Mouse (Mus musculus) stomach, embryonic 15.5 days (tissue): Measurements from ENCODE around the gene Sulf2. TPM values are rescaled to one million over a fixed set of nuclear protein-coding genes. Genes with fewer than 3 reads are reported as not detected.

Source experiments
- ATAC-seq: fragments of 200-750 bp; cut with Nextera tagmentation; 2 replicates; pipeline ENCODE4 v1.8.0; 2017; ENCODE audit warnings: low read depth, moderate number of reproducible peaks, moderate TSS enrichment; ENCODE audit not compliant: insufficient read depth, low FRiP score
- H3K27ac ChIP-seq: fragments of 300-500 bp; sonication (generic); 2 replicates; pipeline ENCODE4 v1.5.1; 2015; ENCODE audit warnings: mild to moderate bottlenecking, inconsistent platforms
- H3K27me3 ChIP-seq: fragments of 300-500 bp; sonication (generic); replicated peaks from 2 replicates; pipeline ENCODE4 v1.6.1; 2015; ENCODE audit warnings: inconsistent platforms
- H3K36me3 ChIP-seq: fragments of 300-500 bp; sonication (generic); 2 replicates; pipeline ENCODE4 v1.6.1; 2015; ENCODE audit warnings: inconsistent platforms
- H3K4me1 ChIP-seq: fragments of 300-500 bp; sonication (generic); 2 replicates; pipeline ENCODE4 v1.6.1; 2015; ENCODE audit warnings: inconsistent platforms
- H3K4me2 ChIP-seq: fragments of 300-500 bp; sonication (generic); 2 replicates; pipeline ENCODE4 v1.6.1; 2015; ENCODE audit warnings: mild to moderate bottlenecking, inconsistent platforms
- H3K4me3 ChIP-seq: fragments of 300-500 bp; sonication (generic); replicated peaks from 2 replicates; pipeline ENCODE4 v1.5.1; 2015; ENCODE audit warnings: inconsistent platforms
- H3K9ac ChIP-seq: fragments of 300-500 bp; sonication (generic); 2 replicates; pipeline ENCODE4 v1.6.1; 2015; ENCODE audit warnings: inconsistent platforms
- H3K9me3 ChIP-seq: fragments of 300-500 bp; sonication (generic); 2 replicates; pipeline ENCODE4 v1.6.1; 2016; ENCODE audit warnings: inconsistent platforms
- WGBS: fragments of 180-500 bp; shearing (Covaris S2); methylation state at CpG from one replicate; pipeline ENCODE4 v1.1.7; 2015; 5-methylcytosine and 5-hydroxymethylcytosine counted together
- polyA plus RNA-seq: library from polyadenylated mRNA; unstranded; fragments of >200 nt; fragmentation: Nextera tagmentation; extraction: Ambion mirVana; gene quantifications from 2 replicates; pipeline ENCODE4 v1.2.1, GENCODE M21; 2015

Gene Sulf2
- polyA plus RNA-seq, 1 experiment from 2014 or later: 121 TPM

DNA sequence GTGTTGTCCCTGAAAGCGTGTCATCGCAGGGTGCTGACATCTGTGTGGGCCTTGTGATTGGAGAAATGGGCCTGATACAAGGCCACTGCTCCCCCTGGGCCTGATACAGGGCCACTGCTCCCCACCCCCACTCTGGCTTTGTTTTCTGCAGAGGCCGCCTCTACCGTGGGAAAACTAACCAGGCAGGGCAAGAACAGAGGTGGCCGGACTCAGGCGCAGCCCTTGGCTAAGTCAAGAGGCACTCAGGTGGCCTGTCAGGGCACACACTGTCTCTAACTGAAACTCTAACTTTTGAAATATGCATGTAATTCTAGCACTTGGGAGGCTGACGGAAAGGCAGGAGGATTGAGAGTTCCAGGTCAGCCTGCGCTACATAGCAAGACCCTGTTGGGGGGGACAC, 10.4 kb downstream of the Sulf2 start:
- H3K9ac ChIP-seq: no peak overlapping the region

DNA sequence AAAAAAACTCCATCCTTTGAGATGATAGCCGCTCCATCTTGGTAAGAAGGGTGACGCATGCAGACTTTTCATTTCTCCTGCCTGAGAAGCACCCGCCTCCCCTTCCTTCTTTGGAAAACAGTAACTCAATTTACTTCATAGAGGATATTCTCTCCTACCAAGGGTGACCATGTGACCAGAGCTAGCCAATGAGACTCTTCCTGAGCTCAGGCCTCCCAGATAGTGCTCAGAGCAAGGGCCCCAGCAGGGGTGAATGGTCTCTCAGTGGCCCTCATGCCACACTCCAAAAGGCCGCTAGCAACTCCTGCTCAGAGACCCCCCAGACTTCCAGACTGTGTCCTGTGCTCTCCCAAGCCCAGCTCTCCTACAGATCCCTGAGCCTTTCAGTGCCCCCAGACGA, 11.6 kb downstream of the Sulf2 start:
- Histone ChIP-seq H3K27me3 (no peaks in the 10 kb centered on the region), H3K27ac (no peak overlapping the region), H3K4me2 (no peak overlapping the region), H3K4me1 (peaks cover 54% of the 10 kb centered on the region), H3K36me3 (no peaks in the 10 kb centered on the region; the same call in 1 of the 2 replicates), H3K9me3 (no peaks in the 10 kb centered on the region), H3K4me3 (no peak overlapping the region), H3K9ac (no peak overlapping the region)
- ATAC-seq: no peak
- 75% methylated on average over 5 of the region's 5 CpGs for WGBS

More for the DNA sequence above, 10.4 kb downstream of the Sulf2 start:
- Histone ChIP-seq H3K27ac (no peak overlapping the region), H3K4me3 (no peak overlapping the region), H3K4me2 (no peak overlapping the region), H3K27me3 (no peaks in the 10 kb centered on the region), H3K36me3 (no peaks in the 10 kb centered on the region; the same call in 1 of the 2 replicates), H3K4me1 (peaks cover 65% of the 10 kb centered on the region), H3K9me3 (no peaks in the 10 kb centered on the region)
- WGBS: 77% methylated on average over 8 of the region's 8 CpGs
- ATAC-seq: no peak

DNA sequence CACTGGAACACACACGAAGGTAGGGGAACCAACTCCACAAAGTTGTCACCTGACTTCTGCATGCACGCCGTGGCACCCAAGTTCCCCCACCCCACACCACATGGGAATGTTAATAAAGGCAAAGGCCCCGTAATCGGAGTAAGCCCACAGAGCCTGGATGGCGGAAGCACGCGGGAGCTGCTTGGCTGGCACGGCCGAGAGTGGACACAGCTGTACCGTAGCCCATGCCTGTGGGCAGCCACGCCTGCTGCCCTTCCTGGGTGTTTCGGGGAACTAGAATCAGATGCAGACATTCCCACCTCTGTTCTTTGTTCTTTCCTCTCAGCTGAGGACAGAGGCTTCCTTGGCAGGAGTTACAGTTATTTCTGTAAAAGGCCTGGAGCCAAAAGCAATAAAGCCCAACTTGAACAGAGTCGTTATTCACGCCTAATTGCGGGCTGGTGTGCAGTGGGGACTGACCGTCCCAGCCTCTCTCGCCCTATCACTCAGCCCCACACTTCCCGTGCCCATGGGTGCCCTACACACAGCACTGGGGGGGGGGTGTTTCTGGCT, 12.8 kb downstream of the Sulf2 start:
- Histone ChIP-seq H3K9me3 (no peaks in the 10 kb centered on the region), H3K27ac (peak overlapping the region; percentile 53), H3K36me3 (no peaks in the 10 kb centered on the region; the same call in 1 of the 2 replicates), H3K27me3 (no peaks in the 10 kb centered on the region), H3K4me2 (no peak overlapping the region), H3K4me1 (peaks cover 42% of the 10 kb centered on the region), H3K9ac (no peak overlapping the region), H3K4me3 (no peak overlapping the region)
- peak; percentile 30 for ATAC-seq
- 51% methylated on average over 19 of the region's 19 CpGs for WGBS

DNA sequence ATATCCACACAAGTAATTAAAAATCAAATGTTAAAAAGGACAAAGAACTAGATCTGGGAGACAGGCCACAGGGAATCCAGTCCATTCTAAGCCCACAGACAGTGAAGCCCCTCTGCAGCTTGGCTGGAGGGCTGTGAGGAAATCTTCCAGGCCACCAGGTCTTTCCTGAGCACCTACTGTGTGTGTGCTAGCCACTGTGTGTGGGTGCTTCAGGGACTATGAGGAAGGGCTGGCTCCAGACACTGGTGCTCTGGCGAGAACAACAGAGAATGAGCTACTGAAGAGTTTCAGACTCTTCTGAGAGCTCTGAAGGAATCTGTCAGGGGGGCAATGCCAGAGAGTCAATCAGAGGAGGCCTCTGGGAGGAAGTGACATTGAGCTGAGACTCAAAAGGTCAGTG, 13.6 kb downstream of the Sulf2 start:
- H3K27ac ChIP-seq: no peak overlapping the region
- H3K9me3 ChIP-seq: no peaks in the 10 kb centered on the region
- ATAC-seq: no peak
- 73% methylated on average over 1 of the region's 1 CpGs for WGBS
- no peaks in the 10 kb centered on the region for H3K27me3 ChIP-seq
- peaks cover 36% of the 10 kb centered on the region for H3K4me1 ChIP-seq
- no peak overlapping the region for H3K9ac ChIP-seq
- no peak overlapping the region for H3K4me3 ChIP-seq
- no peak overlapping the region for H3K4me2 ChIP-seq
- no peaks in the 10 kb centered on the region; the same call in 1 of the 2 replicates for H3K36me3 ChIP-seq

DNA sequence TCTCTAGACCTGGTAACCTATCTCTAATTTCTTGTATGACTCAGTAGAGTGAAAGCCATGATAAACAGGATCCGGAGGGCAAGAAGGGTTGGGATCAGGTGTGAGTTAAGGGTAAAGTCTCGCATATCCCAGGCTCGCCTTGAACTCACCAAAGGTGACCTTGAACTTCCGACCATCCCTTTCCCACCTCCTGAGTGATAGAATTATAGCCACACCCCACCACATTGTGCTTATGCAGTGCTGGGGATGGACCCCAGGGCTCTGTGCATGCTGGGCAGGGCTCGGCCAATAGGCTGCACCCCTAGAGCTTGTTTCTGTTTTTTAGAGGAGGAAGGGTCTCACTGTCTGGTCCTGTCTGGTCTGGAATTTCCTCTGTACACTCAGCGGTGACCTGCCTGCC, 14.4 kb downstream of the Sulf2 start:
- H3K9ac ChIP-seq: no peak overlapping the region
- ATAC-seq: no peak
- no peaks in the 10 kb centered on the region for H3K9me3 ChIP-seq
- no peaks in the 10 kb centered on the region for H3K27me3 ChIP-seq
- H3K4me1 ChIP-seq: peaks cover 33% of the 10 kb centered on the region
- no peak overlapping the region for H3K27ac ChIP-seq
- WGBS: 88% methylated on average over 6 of the region's 6 CpGs
- H3K4me3 ChIP-seq: no peak overlapping the region
- no peaks in the 10 kb centered on the region; the same call in 1 of the 2 replicates for H3K36me3 ChIP-seq
- no peak overlapping the region for H3K4me2 ChIP-seq

DNA sequence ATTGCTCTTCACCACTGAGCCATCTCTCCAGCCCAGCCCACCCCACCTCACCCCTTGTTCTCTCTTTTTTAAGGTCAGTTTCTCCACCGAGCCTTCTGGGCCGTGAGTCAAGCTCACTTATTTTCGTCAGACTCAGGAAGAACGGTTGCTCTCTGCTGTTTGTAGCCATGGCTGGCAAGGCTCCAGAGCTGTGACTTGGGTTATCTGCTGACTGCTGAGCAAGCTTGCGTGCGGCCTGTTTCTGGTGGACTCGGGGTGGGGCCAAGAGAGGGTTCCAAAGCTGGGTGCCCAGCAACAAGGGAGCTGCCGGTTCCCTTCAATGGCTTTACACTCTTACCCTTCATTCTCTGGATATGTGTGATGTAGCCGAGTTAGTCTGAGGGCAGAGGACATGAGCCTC, 15.0 kb downstream of the Sulf2 start:
- no peak for ATAC-seq
- Histone ChIP-seq H3K4me3 (no peak overlapping the region), H3K4me1 (peaks cover 32% of the 10 kb centered on the region), H3K36me3 (no peaks in the 10 kb centered on the region; the same call in 1 of the 2 replicates), H3K9me3 (no peaks in the 10 kb centered on the region), H3K9ac (no peak overlapping the region), H3K27me3 (no peaks in the 10 kb centered on the region), H3K4me2 (no peak overlapping the region), H3K27ac (no peak overlapping the region)
- WGBS: 62% methylated on average over 9 of the region's 9 CpGs

DNA sequence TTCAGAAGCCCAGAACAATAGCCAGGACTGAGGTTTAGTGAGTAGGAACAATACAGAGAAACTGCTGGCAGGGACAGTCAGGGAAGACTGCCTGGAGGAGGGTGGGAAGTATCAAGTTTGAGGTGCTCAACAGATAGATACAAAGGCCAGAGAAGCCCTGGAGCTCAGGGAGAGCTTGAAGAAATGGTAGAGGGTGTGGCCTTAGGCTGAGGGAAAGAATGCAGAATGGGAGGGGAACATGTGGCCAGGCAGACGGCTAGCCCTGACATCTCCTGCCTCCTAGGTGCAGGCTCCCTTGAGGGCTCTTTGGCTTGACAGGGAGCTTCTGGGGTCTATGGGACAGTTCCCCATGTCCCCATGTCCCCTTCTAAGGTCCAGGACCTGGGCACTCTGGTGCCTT, 17.2 kb downstream of the Sulf2 start:
- 42% methylated on average over 1 of the region's 1 CpGs for WGBS
- peaks cover 17% of the 10 kb centered on the region for H3K4me1 ChIP-seq
- no peak for ATAC-seq
- no peak overlapping the region for H3K27ac ChIP-seq
- no peaks in the 10 kb centered on the region for H3K27me3 ChIP-seq
- H3K36me3 ChIP-seq: no peaks in the 10 kb centered on the region; the same call in 1 of the 2 replicates
- H3K4me3 ChIP-seq: no peak overlapping the region
- no peak overlapping the region for H3K9ac ChIP-seq
- no peak overlapping the region for H3K4me2 ChIP-seq
- H3K9me3 ChIP-seq: no peaks in the 10 kb centered on the region

DNA sequence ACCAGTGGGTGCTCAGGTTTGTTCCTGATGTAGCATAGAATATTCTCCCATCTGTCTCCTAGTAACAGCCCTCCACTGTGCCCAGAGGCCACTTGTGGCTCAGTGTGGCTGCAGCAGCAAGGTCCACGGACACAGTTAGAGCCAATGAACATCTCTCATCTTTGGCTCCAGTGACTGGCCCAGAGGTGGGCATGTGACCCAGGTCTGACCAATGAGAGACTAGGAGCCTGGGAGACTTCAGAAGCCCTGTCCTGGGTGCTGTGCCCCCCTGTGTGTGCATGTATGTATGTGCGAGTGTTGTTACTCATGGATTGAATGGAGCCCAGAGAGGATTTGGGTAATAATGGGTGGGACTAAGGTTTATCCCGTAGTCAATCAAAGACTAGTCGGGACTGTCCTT, 18.0 kb downstream of the Sulf2 start:
- Histone ChIP-seq H3K27ac (no peak overlapping the region), H3K27me3 (no peaks in the 10 kb centered on the region), H3K9ac (no peak overlapping the region), H3K36me3 (no peaks in the 10 kb centered on the region; the same call in 1 of the 2 replicates), H3K4me2 (no peak overlapping the region), H3K4me3 (no peak overlapping the region), H3K4me1 (peaks cover 9% of the 10 kb centered on the region), H3K9me3 (no peaks in the 10 kb centered on the region)
- no peak for ATAC-seq
- WGBS: 87% methylated on average over 4 of the region's 4 CpGs

DNA sequence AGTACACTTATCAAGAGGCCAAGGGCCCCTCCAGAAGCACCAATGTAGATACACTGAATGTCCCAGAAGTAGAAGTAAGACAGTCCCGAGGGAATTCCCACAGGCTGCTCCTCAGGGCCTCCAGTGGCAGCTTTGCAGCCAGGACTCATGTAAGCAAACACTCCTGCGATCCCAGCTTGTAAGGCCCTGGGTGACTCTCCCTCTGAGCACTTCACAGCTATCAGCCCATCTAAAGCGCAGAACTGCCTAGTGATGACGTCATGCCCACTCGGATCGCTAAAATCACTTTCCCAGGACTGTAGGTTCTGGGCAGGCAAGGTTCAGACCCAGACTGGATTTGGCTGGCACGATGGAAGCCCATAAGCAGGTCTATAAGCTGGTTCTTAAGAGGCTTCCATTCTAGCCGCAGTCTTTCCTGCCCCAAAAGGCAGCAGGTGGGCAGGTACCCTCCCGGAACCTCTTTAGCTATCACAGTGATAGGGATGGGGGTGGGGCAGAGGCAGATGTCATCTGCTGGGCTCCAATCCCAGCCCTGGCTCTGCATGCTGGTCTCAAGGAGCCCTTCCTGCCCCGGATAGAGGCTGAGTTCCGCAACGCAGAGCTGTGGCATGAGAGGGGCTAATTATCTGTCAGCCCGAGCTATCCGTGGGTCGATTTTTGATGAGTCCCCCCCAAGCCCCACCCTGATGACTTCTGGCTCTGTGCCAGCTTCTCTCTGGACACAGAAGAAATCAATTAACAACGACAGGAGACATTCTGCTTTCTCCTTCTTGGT, 19.6 kb downstream of the Sulf2 start:
- WGBS: 37% methylated on average over 16 of the region's 16 CpGs
- Histone ChIP-seq H3K4me2 (no peak overlapping the region), H3K4me3 (no peak overlapping the region), H3K36me3 (peaks cover 4% of the 10 kb centered on the region), H3K27me3 (no peaks in the 10 kb centered on the region), H3K4me1 (peaks cover 7% of the 10 kb centered on the region; the same call in 1 of the 2 replicates), H3K9me3 (no peaks in the 10 kb centered on the region), H3K9ac (no peak overlapping the region), H3K27ac (0 out of 2 replicates have a peak overlapping the region, but pooled peaks have one; percentile 26)
- ATAC-seq: no peak

DNA sequence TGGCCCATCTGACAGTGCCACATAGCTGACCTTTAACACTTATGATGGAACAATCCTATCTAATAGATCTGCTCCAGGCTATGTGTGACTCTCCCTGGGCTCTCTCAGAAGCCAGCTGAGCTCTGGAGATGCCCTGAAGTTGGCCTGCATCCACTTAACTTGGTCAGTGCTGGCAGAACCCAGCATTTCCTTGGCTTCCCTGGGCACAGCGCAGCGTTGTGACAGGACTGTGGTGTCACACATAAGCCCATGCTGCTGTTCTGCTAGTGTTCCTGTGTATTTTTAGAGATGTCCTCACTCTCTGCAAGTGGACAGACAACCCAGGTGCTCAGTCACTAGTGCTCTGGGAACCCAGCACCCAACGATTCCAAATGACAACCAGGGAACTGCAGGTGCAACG, 26.7 kb downstream of the Sulf2 start:
- Histone ChIP-seq H3K9me3 (no peaks in the 10 kb centered on the region), H3K27ac (no peak overlapping the region), H3K27me3 (no peaks in the 10 kb centered on the region), H3K4me2 (no peak overlapping the region), H3K36me3 (peaks cover 6% of the 10 kb centered on the region; the same call in 1 of the 2 replicates), H3K4me1 (no peaks in the 10 kb centered on the region), H3K9ac (no peak overlapping the region), H3K4me3 (no peak overlapping the region)
- 95% methylated on average over 4 of the region's 4 CpGs for WGBS
- ATAC-seq: no peak

DNA sequence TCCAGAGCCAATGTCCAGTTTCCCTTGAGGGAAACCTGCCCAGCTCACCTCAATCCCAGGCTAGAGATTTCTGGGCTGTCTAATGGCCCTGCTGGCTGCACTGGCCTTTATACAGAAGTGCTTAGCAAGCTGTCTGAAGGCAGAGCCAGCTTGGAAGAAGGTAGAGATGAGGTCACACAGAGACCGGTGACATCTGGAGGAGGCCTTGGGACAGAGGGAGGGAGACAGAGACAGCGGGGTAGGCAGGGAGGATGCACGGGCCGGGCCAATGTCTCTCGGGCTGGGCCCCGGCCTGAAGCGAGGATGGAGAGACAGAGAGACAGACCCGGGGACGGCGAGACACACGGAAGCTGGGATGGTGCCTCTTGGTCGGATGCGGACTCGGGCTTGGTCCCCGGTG, 27.4 kb downstream of the Sulf2 start:
- whole genome bisulfite sequencing: 89% methylated on average over 15 of the region's 15 CpGs
- ATAC-seq: no peak
- Histone ChIP-seq H3K4me1 (no peaks in the 10 kb centered on the region), H3K27me3 (no peaks in the 10 kb centered on the region), H3K4me3 (no peak overlapping the region), H3K9me3 (no peaks in the 10 kb centered on the region), H3K27ac (no peak overlapping the region), H3K9ac (no peak overlapping the region), H3K36me3 (peaks cover 6% of the 10 kb centered on the region; the same call in 1 of the 2 replicates), H3K4me2 (no peak overlapping the region)

DNA sequence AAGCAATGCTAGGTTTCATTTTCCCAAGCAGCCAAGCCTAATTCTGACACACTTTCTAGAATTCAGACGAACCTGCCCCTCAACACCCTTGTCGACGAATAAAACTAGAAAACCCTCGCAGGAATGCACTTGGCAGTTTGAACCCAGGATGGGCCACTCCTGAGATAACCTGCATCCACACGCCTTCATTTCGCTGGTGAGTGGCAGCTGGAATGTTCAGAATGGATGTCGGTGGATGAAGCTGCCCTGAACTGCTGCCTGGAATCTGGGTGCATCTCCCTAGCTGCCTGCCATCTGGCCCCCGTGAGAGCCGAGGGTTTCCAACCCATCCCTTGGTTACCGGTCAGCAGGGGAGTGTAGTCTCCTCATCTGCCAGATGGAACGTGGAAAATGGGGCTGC, 29.1 kb downstream of the Sulf2 start:
- Histone ChIP-seq H3K4me3 (no peak overlapping the region), H3K27me3 (no peaks in the 10 kb centered on the region), H3K9ac (no peak overlapping the region), H3K27ac (no peak overlapping the region), H3K4me1 (0 out of 2 replicates have a peak, but pooled peaks cover 3% of the 10 kb centered on the region), H3K4me2 (no peak overlapping the region), H3K36me3 (peaks cover 3% of the 10 kb centered on the region; the same call in 1 of the 2 replicates), H3K9me3 (no peaks in the 10 kb centered on the region)
- WGBS: 72% methylated on average over 11 of the region's 11 CpGs
- ATAC-seq: no peak
